Mouse (Mus musculus) ES-E14 (cell line): ENCODE data around the gene Hils1. TPM values are rescaled to one million over a fixed set of nuclear protein-coding genes. Genes with fewer than 3 reads are reported as not detected.

ENCODE experiments used
- DNase-seq: peaks from one replicate; pipeline ENCODE4 v3.0.0-alpha.2; 2013; ENCODE audit warnings: low read depth, low spot score
- H3K27ac ChIP-seq: 2 replicates; pipeline ENCODE4 v1.5.1; 2012; ENCODE audit warnings: low read depth, mild to moderate bottlenecking, low read length, moderate library complexity, mixed read lengths; ENCODE audit not compliant: poor library complexity, insufficient read depth, severe bottlenecking
- H3K36me3 ChIP-seq: 2 replicates; pipeline ENCODE4 v1.6.1; 2012; ENCODE audit warnings: mild to moderate bottlenecking, low read length, moderate library complexity, mixed read lengths; ENCODE audit not compliant: control insufficient read depth, poor library complexity, insufficient read depth, severe bottlenecking
- H3K4me1 ChIP-seq, 2 experiments: fragments of 150-350 bp in 1 of 2; sonication (generic) in 1 of 2; 2 replicates each; pipeline ENCODE4 v1.6.1; 2012; ENCODE audit warnings: low read length in 2 of 2, mild to moderate bottlenecking in 1 of 2, mixed read lengths in 1 of 2; ENCODE audit not compliant: control insufficient read depth in 2 of 2, insufficient read depth in 2 of 2, poor library complexity in 1 of 2
- H3K4me3 ChIP-seq, 2 experiments: fragments of 150-350 bp in 1 of 2; sonication (generic) in 1 of 2; 2 replicates each; pipeline ENCODE4 v1.5.1; 2012; ENCODE audit warnings: low read length in 2 of 2, low read depth in 1 of 2, mild to moderate bottlenecking in 1 of 2, mixed read lengths in 1 of 2; ENCODE audit not compliant: insufficient read depth in 1 of 2, poor library complexity in 1 of 2, severe bottlenecking in 1 of 2
- H3K9ac ChIP-seq: 2 replicates; pipeline ENCODE4 v1.6.1; 2012; ENCODE audit warnings: low read depth, mild to moderate bottlenecking, low read length, mixed read lengths; ENCODE audit not compliant: poor library complexity, insufficient read depth, severe bottlenecking
- H3K9me3 ChIP-seq: fragments of 150-350 bp; sonication (generic); 2 replicates; pipeline ENCODE4 v1.6.1; 2012; ENCODE audit warnings: low read depth, mild to moderate bottlenecking, low read length; ENCODE audit not compliant: control insufficient read depth, insufficient read depth
- CHD2 ChIP-seq: IDR thresholded peaks from 2 replicates; pipeline ENCODE4 v1.6.1; 2014; ENCODE audit warnings: mild to moderate bottlenecking, low read depth, low read length, inconsistent platforms
- HCFC1 ChIP-seq: IDR thresholded peaks from 2 replicates; pipeline ENCODE4 v1.6.1; 2012; ENCODE audit warnings: low read length, inconsistent platforms, borderline replicate concordance; ENCODE audit not compliant: insufficient read depth
- MAFK ChIP-seq: IDR thresholded peaks from 2 replicates; pipeline ENCODE4 v1.6.1; 2014; ENCODE audit warnings: mild to moderate bottlenecking, low read depth, low read length, inconsistent platforms; ENCODE audit not compliant: insufficient read depth
- ZC3H11A ChIP-seq: IDR thresholded peaks from 2 replicates; pipeline ENCODE4 v1.6.1; 2012; ENCODE audit warnings: low read depth, mild to moderate bottlenecking, inconsistent platforms, low read length, borderline replicate concordance
- ZNF384 ChIP-seq: IDR thresholded peaks from 2 replicates; pipeline ENCODE4 v1.6.1; 2012; ENCODE audit warnings: low read depth, low read length, inconsistent platforms
- in situ Hi-C, 2 experiments: fragments of 600-800 bp; cut with MboI; formaldehyde crosslinking; loops; one replicate each; pipeline ENCODE4 v1.15.1; 2025; ENCODE audit warnings: low sequenced_read_pairs in 2 of 2, inconsistent platforms in 1 of 2; ENCODE audit not compliant: unreplicated experiment in 2 of 2
- total RNA-seq: library from RNA; depleted of rRNA; stranded (reverse); fragments of 300-350 nt; gene quantifications from 2 replicates; pipeline ENCODE4 v1.2.3, GENCODE M21; 2012

Hils1 gene
- total RNA-seq, 1 experiment, result not detected

- no peak for DNase-seq
- in situ Hi-C loops, result no loop called here
- no peak overlapping the region for H3K27ac ChIP-seq
- no peaks in the 10 kb centered on the region for H3K4me1 ChIP-seq
- no peaks in the 10 kb centered on the region for H3K9me3 ChIP-seq
- TF ChIP-seq ZNF384, result no peak
- TF ChIP-seq MAFK, result no peak
- TF ChIP-seq HCFC1, result no peak
- no peak for TF ChIP-seq CHD2
- no peak for TF ChIP-seq ZC3H11A
- no peak overlapping the region for H3K4me3 ChIP-seq
- no peaks in the 10 kb centered on the region for H3K36me3 ChIP-seq
- H3K9ac ChIP-seq, result no peak overlapping the region
These were observed 5.9 kb downstream of the Hils1 start for GRCm38 (mm10) chr11:94973313-94973712.

- in situ Hi-C loops, result no loop called here
- no peak for TF ChIP-seq HCFC1
- no peak for TF ChIP-seq MAFK
- no peak for TF ChIP-seq ZNF384
- TF ChIP-seq ZC3H11A, result no peak
- no peak for TF ChIP-seq CHD2
These were observed 7.6 kb downstream of the Hils1 start for GRCm38 (mm10) chr11:94974951-94975350.

DNA sequence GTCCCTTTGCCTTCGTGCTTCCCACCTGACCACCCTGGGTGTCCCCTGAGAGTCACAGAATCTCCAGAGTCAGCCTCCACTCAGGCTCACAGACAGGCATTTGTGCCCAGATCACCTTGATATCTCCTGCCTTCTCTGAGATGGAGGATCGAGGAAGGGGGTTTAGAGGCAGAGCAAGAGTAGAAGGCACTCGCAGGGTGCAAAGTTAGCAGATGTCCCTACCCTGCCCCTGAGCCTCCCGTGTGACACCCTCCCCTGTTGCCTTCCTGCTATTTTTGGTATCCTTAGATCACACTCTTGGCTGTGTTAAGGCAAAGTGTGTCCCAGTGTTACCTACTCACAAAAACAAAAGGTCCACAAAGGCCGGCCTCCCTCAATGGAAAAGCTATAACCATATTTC lies 8.8 kb downstream of the Hils1 start, which contains the start of gene Sgca:
TSS of gene Sgca (minus strand) at position 129 of the 400 bp plus-strand sequence.
- TF ChIP-seq ZC3H11A (no peak), ZNF384 (no peak)
- Histone ChIP-seq H3K36me3 (no peaks in the 10 kb centered on the region), H3K9me3 (no peaks in the 10 kb centered on the region), H3K9ac (no peak within 1 kb of the TSS), H3K4me1 (peaks cover 0 to 2% of the 10 kb centered on the region in 2 experiments; a peak in 1 of 4 replicates), H3K27ac (no peak within 1 kb of the TSS; the same call in 1 of the 2 replicates), H3K4me3 (no peak within 1 kb of the TSS)
- DNase-seq, result no peak
- in situ Hi-C loops, result no loop called here

More at GRCm38 (mm10) chr11:94974951-94975350, 7.6 kb downstream of the Hils1 start:
- Histone ChIP-seq H3K9ac (no peak overlapping the region), H3K4me1 (peaks cover 0 to 2% of the 10 kb centered on the region in 2 experiments; a peak in 1 of 4 replicates), H3K9me3 (no peaks in the 10 kb centered on the region), H3K27ac (no peak overlapping the region), H3K4me3 (no peak overlapping the region), H3K36me3 (no peaks in the 10 kb centered on the region)
- DNase-seq, result no peak

GRCm38 (mm10) chr11:94978178-94978915 lies 11.0 kb downstream of the Hils1 start:
- TF ChIP-seq ZNF384 (no peak), MAFK (no peak), CHD2 (no peak), HCFC1 (no peak), ZC3H11A (no peak)
- Histone ChIP-seq H3K9me3 (no peaks in the 10 kb centered on the region), H3K27ac (no peak overlapping the region), H3K9ac (no peak overlapping the region), H3K36me3 (no peaks in the 10 kb centered on the region), H3K4me3 (no peak overlapping the region), H3K4me1 (peaks cover 0 to 2% of the 10 kb centered on the region in 2 experiments; a peak in 1 of 4 replicates)
- in situ Hi-C loops, result no loop called here
- DNase-seq, result no peak

DNA sequence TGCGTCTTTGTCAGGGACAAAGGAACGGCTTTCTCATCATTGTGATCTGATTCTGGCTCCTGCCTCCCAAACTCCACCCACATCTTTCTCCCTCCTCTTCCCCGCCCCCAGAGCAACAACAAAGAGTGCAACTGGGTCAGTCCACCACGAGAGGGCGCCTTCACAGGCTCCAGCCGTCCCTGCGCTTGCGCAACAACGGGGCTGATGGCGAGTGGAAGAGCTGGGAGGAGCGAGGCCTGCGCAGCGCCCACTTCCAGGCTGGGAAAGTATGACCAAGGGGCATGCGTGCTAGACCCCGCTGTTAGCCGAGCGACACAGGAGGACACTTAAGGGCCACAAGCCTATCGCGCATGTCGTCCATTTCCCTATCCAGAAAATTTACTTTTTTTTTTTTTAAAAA lies 11.6 kb downstream of the Hils1 start:
- Histone ChIP-seq H3K4me1 (peaks cover 0 to 2% of the 10 kb centered on the region in 2 experiments; a peak in 1 of 4 replicates), H3K36me3 (no peaks in the 10 kb centered on the region), H3K4me3 (peak overlapping the region in 1 of 2 experiments; percentile 36; a peak in 1 of 4 replicates), H3K27ac (no peak overlapping the region), H3K9ac (no peak overlapping the region), H3K9me3 (no peaks in the 10 kb centered on the region)
- in situ Hi-C loops, result no loop called here
- peak; percentile 59; the same call in 1 of the 2 replicates for TF ChIP-seq HCFC1
- no peak for TF ChIP-seq MAFK
- peak; percentile 34; the same call in 1 of the 2 replicates for TF ChIP-seq ZC3H11A
- no peak for TF ChIP-seq CHD2
- TF ChIP-seq ZNF384, result peak; percentile 64; the same call in 1 of the 2 replicates
- peak; percentile 94 for DNase-seq
